ENCODE assay signal across 9 mouse cellular contexts in the genomic region with DNA sequence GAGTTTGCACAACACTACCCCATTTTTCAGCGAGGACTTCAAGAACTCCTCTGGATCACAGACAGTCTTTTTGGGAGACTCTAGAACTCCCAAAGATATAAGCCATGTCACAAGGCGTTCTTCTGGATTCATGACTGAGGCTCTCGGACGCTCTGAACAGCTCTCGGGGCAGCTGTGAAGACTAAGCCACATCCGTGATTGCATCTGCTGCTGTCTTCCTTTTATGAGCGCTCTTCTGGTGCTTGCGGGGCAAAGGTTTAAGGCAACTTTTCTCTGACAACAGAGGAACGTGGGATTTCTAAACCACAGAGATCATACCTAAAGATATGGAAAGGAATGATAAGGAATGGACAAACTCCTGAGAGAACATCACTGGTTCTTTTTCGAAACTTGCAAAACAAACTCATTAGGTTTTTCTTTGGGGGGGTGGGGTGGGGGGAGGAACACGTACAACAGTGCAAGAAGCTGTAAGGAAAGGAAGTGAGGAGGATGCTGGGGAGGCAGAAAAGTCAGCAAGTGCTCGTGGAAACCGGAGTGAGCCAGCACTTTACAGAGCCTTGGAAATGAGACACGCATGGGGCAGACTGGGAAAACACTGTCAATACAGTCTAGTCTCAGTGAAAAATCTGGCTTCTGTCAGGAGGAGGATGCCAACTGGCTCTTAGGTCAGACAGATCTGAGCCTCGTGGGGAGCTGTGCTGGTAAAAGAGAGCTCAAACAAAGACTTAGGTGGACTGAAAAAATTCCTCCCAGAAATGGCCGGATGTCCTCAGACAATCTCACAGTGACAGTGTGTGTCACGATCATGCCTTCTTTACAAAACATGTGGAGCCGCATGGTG. TPM values are rescaled to one million over a fixed set of nuclear protein-coding genes. Genes with fewer than 3 reads are reported as not detected.
DNase-seq lines count a peak whose midpoint lies in the region; ATAC-seq and TF ChIP-seq lines count a peak whose summit lies in the region.
"Had no signal": no experiment of that assay in that cellular context is flagged by ENCODE, and none has a peak within 500 bp of the region (broad histone marks: within the 10 kb centered on the region; RNA-seq: fewer than 3 reads in every experiment).

TSS of gene Arhgef6 (minus strand) at position 359 of the 841 bp plus-strand sequence.

- no peak for TF ChIP-seq CTCF in embryonic fibroblast, embryonic 13.5 days (IDR thresholded peaks at IDR 0.05; ENCODE audit: borderline replicate concordance, insufficient read depth, low read length)

- no peak for ATAC-seq in kidney, embryonic 15.5 days (replicated peaks; ENCODE audit: low FRiP score)

- no peak within 1 kb of the TSS for H3K4me2 ChIP-seq in kidney, embryonic 15.5 days
- H3K4me2 ChIP-seq: limb, embryonic 13.5 days had no signal

- no peak within 1 kb of the TSS for H3K27ac ChIP-seq in kidney, embryonic 15.5 days
- H3K27ac ChIP-seq in embryonic fibroblast, embryonic 13.5 days (ENCODE audit: insufficient read depth, low read length) = no peak within 1 kb of the TSS
- H3K27ac ChIP-seq: limb, embryonic 13.5 days had no signal

- intact Hi-C loops in heart, postnatal 14 days (cut with DNase I) = no loop called here

- H3K9ac ChIP-seq in kidney, embryonic 15.5 days = no peak within 1 kb of the TSS
- H3K9ac ChIP-seq: limb, embryonic 13.5 days had no signal

- no peaks in the 10 kb centered on the region for H3K36me3 ChIP-seq in kidney, embryonic 15.5 days
- H3K36me3 ChIP-seq: limb, embryonic 13.5 days had no signal

- no peaks in the 10 kb centered on the region for H3K4me1 ChIP-seq in kidney, embryonic 15.5 days
- H3K4me1 ChIP-seq in embryonic fibroblast, embryonic 13.5 days (ENCODE audit: control insufficient read depth, insufficient read depth, low read length) = no peaks in the 10 kb centered on the region; the same call in none of the 2 replicates
- H3K4me1 ChIP-seq: limb, embryonic 13.5 days had no signal

- no peaks in the 10 kb centered on the region for H3K9me3 ChIP-seq in kidney, embryonic 15.5 days (replicated peaks)
- H3K9me3 ChIP-seq: limb, embryonic 13.5 days had no signal

- H3K27me3 ChIP-seq in kidney, embryonic 15.5 days = no peaks in the 10 kb centered on the region
- H3K27me3 ChIP-seq: limb, embryonic 13.5 days had no signal

- no peak for TF ChIP-seq POLR2A in embryonic fibroblast, embryonic 13.5 days (IDR thresholded peaks at IDR 0.05; ENCODE audit: low read depth, low read length)

- no peak within 1 kb of the TSS for H3K4me3 ChIP-seq in kidney, embryonic 15.5 days (replicated peaks)
- no peak within 1 kb of the TSS for H3K4me3 ChIP-seq in embryonic fibroblast, embryonic 13.5 days (ENCODE audit: insufficient read depth, low read length)
- H3K4me3 ChIP-seq: limb, embryonic 13.5 days had no signal

- DNase-seq in kidney, postnatal 10 days = peak; percentile 15
- DNase-seq in Muller cell, postnatal 12 days (ENCODE audit: inconsistent ontology term) = peak; percentile 15
- DNase-seq in heart, postnatal 14 days = peak; percentile 7 to 31
- peak; percentile 5 for DNase-seq in lung, postnatal 14 days
- no peak for DNase-seq in urinary bladder, postnatal 14 days (ENCODE audit: low spot score)
- DNase-seq in ovary, adult 18-20 months (ENCODE audit: low spot score) = no peak

- 43% methylated on average over 18 of the region's 18 CpGs for WGBS in kidney, embryonic 15.5 days

RNA-seq across cellular contexts. Expression of gene Arhgef6, which starts in this region (rescaled TPM):
- 3.2 and 3.9 TPM in 2 replicates for polyA plus RNA-seq in kidney, embryonic 15.5 days (2015; fragmentation: Nextera tagmentation; extraction: Ambion mirVana)
- 10.9 and 11.4 TPM in 2 replicates for polyA plus RNA-seq in embryonic fibroblast, embryonic 13.5 days (2011; ENCODE audit: insufficient read length, low read depth, missing spikeins)
- total RNA-seq in heart, postnatal 14 days (2021) = 10 to 100 TPM; 50.7 to 63.4 TPM

Comparison
In these comparisons a context has a peak if more than half of its experiments do, and no peak if none do; other contexts are left out.
1. DNase-seq: peak in kidney, postnatal 10 days (single experiment), Muller cell, postnatal 12 days (single experiment), heart, postnatal 14 days (2 of 2) and lung, postnatal 14 days (single experiment); none in urinary bladder, postnatal 14 days (single experiment) and ovary, adult 18-20 months (single experiment).